8 mouse cellular contexts compared by ENCODE assay signal in the genomic region with DNA sequence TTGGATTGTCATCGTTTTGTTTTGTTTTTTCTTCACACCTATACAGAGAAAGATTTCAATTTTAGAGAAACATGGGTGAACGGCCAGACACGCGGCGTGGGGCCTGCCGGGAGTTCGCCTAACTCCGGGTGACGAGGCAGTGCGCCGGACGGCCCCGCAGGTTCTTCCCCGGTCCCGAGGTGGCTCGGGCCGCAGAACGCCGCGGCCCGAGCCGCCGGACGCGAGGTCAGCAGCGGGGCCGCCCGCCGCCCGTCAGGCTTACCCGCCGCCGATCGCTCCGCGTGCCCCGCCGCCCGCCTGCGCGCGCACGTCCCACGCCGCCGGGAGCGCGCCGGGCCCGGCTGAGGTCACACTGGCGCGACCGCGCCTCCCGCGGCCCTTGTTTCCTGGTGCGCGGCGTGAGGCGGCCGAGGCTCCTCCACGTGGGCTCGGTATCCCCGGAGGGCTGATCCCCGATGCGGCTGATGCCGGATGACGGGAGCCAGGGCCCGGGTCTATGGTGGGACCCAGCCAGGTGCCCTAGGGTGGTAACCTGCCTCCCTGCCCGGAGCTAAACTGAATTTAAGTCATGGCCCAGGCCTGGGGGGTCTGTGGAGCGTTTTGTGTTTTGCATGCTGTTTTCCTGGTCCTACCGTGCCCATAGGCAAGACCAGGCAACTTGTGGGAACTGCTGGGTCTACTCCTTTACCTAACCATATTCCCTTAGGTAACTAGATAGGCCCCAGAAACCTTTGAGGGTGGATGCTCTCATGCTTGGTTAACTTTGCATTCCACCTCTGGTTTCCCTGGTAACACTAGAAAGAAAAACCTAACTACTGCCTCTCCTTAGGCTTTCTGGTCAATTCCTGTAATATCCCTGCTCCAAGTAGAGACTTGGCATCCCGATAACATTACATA. TPM values are rescaled to one million over a fixed set of nuclear protein-coding genes. Genes with fewer than 3 reads are reported as not detected.
DNase-seq lines count a peak whose midpoint lies in the region; ATAC-seq and TF ChIP-seq lines count a peak whose summit lies in the region.

A gene (minus strand): TSS at position 316 of the 897 bp plus-strand sequence.

- peak within 1 kb of the TSS; percentile 71 for H3K4me3 ChIP-seq in heart, embryonic 13.5 days
- peak within 1 kb of the TSS; percentile 75 for H3K4me3 ChIP-seq in liver, embryonic 16.5 days (ENCODE audit: low read depth, low read length)
- H3K4me3 ChIP-seq in neural tube, embryonic 13.5 days: peak within 1 kb of the TSS; percentile 60
- H3K4me3 ChIP-seq in testis, adult 2 months (ENCODE audit: control insufficient read depth, low read depth, low read length): peak within 1 kb of the TSS; percentile 100

- TF ChIP-seq CTCF in brain, embryonic 14.5 days (IDR thresholded peaks at IDR 0.05; ENCODE audit: borderline replicate concordance, extremely low read depth, insufficient read depth, insufficient read length): no peak
- TF ChIP-seq CTCF in testis, adult 2 months (IDR thresholded peaks at IDR 0.05; ENCODE audit: control insufficient read depth, insufficient read depth, insufficient replicate concordance, low read depth, low read length): no peak

- peaks cover 18% of the 10 kb centered on the region for H3K4me1 ChIP-seq in heart, embryonic 13.5 days
- peaks cover 6% of the 10 kb centered on the region for H3K4me1 ChIP-seq in liver, embryonic 16.5 days (ENCODE audit: control insufficient read depth, low read depth, low read length)
- peaks cover 8% of the 10 kb centered on the region; the same call in 1 of the 2 replicates for H3K4me1 ChIP-seq in neural tube, embryonic 13.5 days (replicated peaks)
- peaks cover 5% of the 10 kb centered on the region for H3K4me1 ChIP-seq in testis, adult 2 months (ENCODE audit: control insufficient read depth, insufficient read depth, low read length)

- DNase-seq in brain, embryonic 14.5 days (ENCODE audit: low read depth): peak; percentile 82
- DNase-seq in kidney, postnatal 10 days: peak; percentile 89

- no peaks in the 10 kb centered on the region for H3K27me3 ChIP-seq in heart, embryonic 13.5 days (replicated peaks)
- no peaks in the 10 kb centered on the region for H3K27me3 ChIP-seq in liver, embryonic 16.5 days (ENCODE audit: control insufficient read depth, insufficient read depth, low read depth, low read length)
- no peaks in the 10 kb centered on the region for H3K27me3 ChIP-seq in neural tube, embryonic 13.5 days
- H3K27me3 ChIP-seq in testis, adult 2 months (ENCODE audit: control insufficient read depth, insufficient read depth, low read length): no peaks in the 10 kb centered on the region

- peaks cover 5% of the 10 kb centered on the region; the same call in 1 of the 2 replicates for H3K36me3 ChIP-seq in heart, embryonic 13.5 days
- H3K36me3 ChIP-seq in liver, embryonic 16.5 days (ENCODE audit: control insufficient read depth, insufficient read depth): no peaks in the 10 kb centered on the region
- H3K36me3 ChIP-seq in neural tube, embryonic 13.5 days: no peaks in the 10 kb centered on the region
- no peaks in the 10 kb centered on the region for H3K36me3 ChIP-seq in testis, adult 2 months (ENCODE audit: control insufficient read depth, insufficient read depth, low read length)

- 2% methylated on average over 73 of the region's 73 CpGs for WGBS in heart, embryonic 13.5 days
- 2% methylated on average over 62 of the region's 73 CpGs for WGBS in liver, embryonic 16.5 days (ENCODE audit: insufficient replicate concordance)
- 2% methylated on average over 55 of the region's 73 CpGs for WGBS in neural tube, embryonic 13.5 days

- H3K4me2 ChIP-seq in heart, embryonic 13.5 days: peak within 1 kb of the TSS; percentile 79
- H3K4me2 ChIP-seq in liver, embryonic 16.5 days (ENCODE audit: low read depth, low read length): peak within 1 kb of the TSS; percentile 95
- H3K4me2 ChIP-seq in neural tube, embryonic 13.5 days: peak within 1 kb of the TSS; percentile 77

- peak within 1 kb of the TSS; percentile 84 for H3K9ac ChIP-seq in heart, embryonic 13.5 days
- H3K9ac ChIP-seq in liver, embryonic 16.5 days (ENCODE audit: low read depth, low read length): peak within 1 kb of the TSS; percentile 83
- peak within 1 kb of the TSS; percentile 82 for H3K9ac ChIP-seq in neural tube, embryonic 13.5 days

- H3K27ac ChIP-seq in heart, embryonic 13.5 days (replicated peaks): peak within 1 kb of the TSS; percentile 76
- H3K27ac ChIP-seq in liver, embryonic 16.5 days (ENCODE audit: low read length): peak within 1 kb of the TSS; percentile 50
- H3K27ac ChIP-seq in neural tube, embryonic 13.5 days (replicated peaks): peak within 1 kb of the TSS; percentile 67
- peak within 1 kb of the TSS; percentile 97 for H3K27ac ChIP-seq in testis, adult 2 months (ENCODE audit: control insufficient read depth, insufficient read depth, low read depth, low read length)

- H3K9me3 ChIP-seq in heart, embryonic 13.5 days: no peaks in the 10 kb centered on the region
- no peaks in the 10 kb centered on the region for H3K9me3 ChIP-seq in liver, embryonic 16.5 days (replicated peaks; ENCODE audit: control insufficient read depth, low read length)
- no peaks in the 10 kb centered on the region for H3K9me3 ChIP-seq in neural tube, embryonic 13.5 days

- ATAC-seq in CD4-positive, CD25-positive, alpha-beta regulatory T cell, adult 4 months: peak; percentile 84
- peak; percentile 87 for ATAC-seq in erythroid progenitor cell, adult 5-6 weeks (replicated peaks; ENCODE audit: low FRiP score, poor library complexity, severe bottlenecking)
- ATAC-seq in heart, embryonic 13.5 days (ENCODE audit: extremely low read depth, insufficient number of reproducible peaks, low FRiP score, low TSS enrichment): peak; percentile 68
- peak; percentile 97 for ATAC-seq in liver, embryonic 16.5 days (ENCODE audit: low read depth)
- peak; percentile 86 for ATAC-seq in neural tube, embryonic 13.5 days (ENCODE audit: low read depth)

- peak; percentile 30; the same call in 1 of the 2 replicates for TF ChIP-seq POLR2A in brain, embryonic 14.5 days (IDR thresholded peaks at IDR 0.05; ENCODE audit: borderline replicate concordance, extremely low read depth, insufficient read depth, insufficient read length, poor library complexity, severe bottlenecking)
- TF ChIP-seq POLR2A in testis, adult 2 months (IDR thresholded peaks at IDR 0.05; ENCODE audit: control insufficient read depth, low read depth, low read length): peak; percentile 82

RNA-seq across cellular contexts. Expression of the gene that starts here (rescaled TPM):
- 10 to 100 TPM; 69.3 to 80.9 TPM for polyA plus RNA-seq in CD4-positive, CD25-positive, alpha-beta regulatory T cell, adult 4 months (2017; shearing (Covaris generic))
- polyA plus RNA-seq in brain, embryonic 14.5 days (2012; rRNA removed): 10.3 and 11.3 TPM in 2 replicates
- 9.4 and 22.2 TPM in 2 replicates for total RNA-seq in erythroid progenitor cell, adult 5-6 weeks (2015; ENCODE audit: low replicate concordance)
- 6.6 and 10.3 TPM in 2 replicates for total RNA-seq in erythroid progenitor cell, adult 5-6 weeks (2017; ENCODE audit: low replicate concordance)
- polyA plus RNA-seq in heart, embryonic 13.5 days (2015; fragmentation: Nextera tagmentation; extraction: Ambion mirVana): 46.7 and 46.9 TPM in 2 replicates
- polyA plus RNA-seq in liver, embryonic 16.5 days (2015; fragmentation: Nextera tagmentation; extraction: Ambion mirVana): 18.3 and 18.6 TPM in 2 replicates
- polyA plus RNA-seq in neural tube, embryonic 13.5 days (2015; fragmentation: Nextera tagmentation; extraction: Ambion mirVana): 31.9 and 32.8 TPM in 2 replicates
- 42.8 and 62.0 TPM in 2 replicates for polyA plus RNA-seq in testis, adult 2 months (2012; rRNA removed)

Comparison
In these comparisons a context has a peak if more than half of its experiments do, and no peak if none do; other contexts are left out.
1. Peak in every context shown above with its lines: DNase-seq, ATAC-seq, H3K4me3 ChIP-seq and H3K27ac ChIP-seq.